Mouse (Mus musculus) testis, adult 2 months (tissue): ENCODE results near the gene Elmo1.

ENCODE experiments used
- CTCF ChIP-seq: fragments of 200-500 bp; IDR thresholded peaks from 2 replicates; pipeline ENCODE4 v1.5.1; 2012; ENCODE audit warnings: low read depth, mild to moderate bottlenecking, inconsistent platforms, low read length, moderate library complexity; ENCODE audit not compliant: control insufficient read depth, insufficient read depth, insufficient replicate concordance
- POLR2A ChIP-seq: fragments of 200-500 bp; IDR thresholded peaks from 2 replicates; pipeline ENCODE4 v1.6.1; 2012; ENCODE audit warnings: low read depth, mild to moderate bottlenecking, inconsistent platforms, low read length, moderate library complexity; ENCODE audit not compliant: control insufficient read depth

DNA sequence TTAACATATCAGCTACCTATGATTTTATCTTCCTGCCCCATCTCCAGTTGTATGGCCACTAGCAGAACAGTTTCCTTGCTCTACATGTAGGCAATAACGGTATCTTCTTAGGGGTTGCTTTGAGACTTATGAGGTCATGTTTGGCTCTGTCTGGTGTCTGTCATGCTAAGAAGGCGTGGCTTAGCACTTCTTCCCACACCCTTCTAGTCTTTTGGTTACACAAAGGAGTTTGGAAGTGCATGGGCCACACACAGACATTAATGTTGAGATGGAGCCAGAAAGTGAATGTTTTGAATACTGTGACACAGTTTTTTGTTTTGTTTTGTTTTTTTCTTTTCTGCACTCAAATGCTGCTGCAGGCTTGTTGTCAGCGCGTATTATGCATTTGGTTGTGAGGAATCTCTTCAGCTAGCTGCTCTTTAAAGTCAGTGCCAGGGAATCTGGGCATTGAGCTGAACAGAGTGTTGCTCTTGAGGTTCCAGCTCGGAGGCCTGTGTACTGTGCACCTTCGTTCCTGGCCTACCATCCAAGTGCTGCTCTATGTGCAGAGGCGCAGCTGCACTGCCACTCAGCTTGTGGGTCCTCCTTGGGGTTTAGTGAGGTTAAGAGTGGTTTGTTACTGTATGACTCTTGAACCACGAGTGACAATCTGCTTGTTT lies 31.1 kb downstream of the Elmo1 start:
- no peak for TF ChIP-seq CTCF
- TF ChIP-seq POLR2A, result no peak
